Mouse (Mus musculus) cerebellum, adult 2 months (tissue): ENCODE measurements around the gene Gnat2.

Experiments
- CTCF ChIP-seq: fragments of 200-500 bp; IDR thresholded peaks from 2 replicates; pipeline ENCODE4 v1.5.1; 2011; ENCODE audit warnings: low read depth, mild to moderate bottlenecking, control low read depth, low read length, moderate library complexity, borderline replicate concordance; ENCODE audit not compliant: insufficient read depth
- POLR2A ChIP-seq: fragments of 200-500 bp; IDR thresholded peaks from 2 replicates; pipeline ENCODE4 v1.6.1; 2011; ENCODE audit warnings: low read length, control low read depth, borderline replicate concordance; ENCODE audit not compliant: insufficient read depth

- no peak for TF ChIP-seq CTCF
- TF ChIP-seq POLR2A = no peak
Measured at GRCm38 (mm10) chr3:108065551-108065950, 27.0 kb upstream of the Gnat2 start.
